In genomic region chr8:83052896-83053295, GRCm38 (mm10) we compare ENCODE assay signal across 28 mouse cellular contexts.
"Had no signal": no experiment of that assay in that cellular context is flagged by ENCODE, and none has a peak within 500 bp of the region (broad histone marks: within the 10 kb centered on the region; RNA-seq: fewer than 3 reads in every experiment).

No protein-coding gene starts in this region.

- DNase-seq: left cerebral cortex, postnatal 4 days; liver; liver, embryonic 13.5 days; liver, postnatal 0 days; lung, adult 18-20 months; lung, adult 2 months; lung, embryonic 14.5 days; lung, postnatal 10 days; lung, postnatal 14 days; lung, postnatal 36 days; lung, postnatal 4 days; midbrain, embryonic 14.5 days had no signal

- H3K4me3 ChIP-seq: limb, embryonic 10.5 days; limb, embryonic 12.5 days; limb, embryonic 13.5 days; limb, embryonic 15.5 days; liver, embryonic 12.5 days; liver, embryonic 13.5 days; liver, embryonic 15.5 days; lung, embryonic 15.5 days; megakaryocyte, embryonic 14.5 days; midbrain, embryonic 10.5 days; midbrain, embryonic 12.5 days; midbrain, embryonic 13.5 days; myocyte; neural tube, embryonic 12.5 days had no signal

- H3K4me1 ChIP-seq: liver, embryonic 12.5 days; liver, embryonic 13.5 days; liver, embryonic 15.5 days had no signal

- H3K9ac ChIP-seq: limb, embryonic 12.5 days; limb, embryonic 13.5 days; limb, embryonic 15.5 days; liver, embryonic 12.5 days; liver, embryonic 13.5 days; liver, embryonic 14.5 days; liver, embryonic 15.5 days; liver, postnatal 0 days; lung, embryonic 14.5 days; lung, embryonic 15.5 days; midbrain, embryonic 12.5 days; midbrain, embryonic 13.5 days; neural tube, embryonic 12.5 days had no signal

- H3K4me2 ChIP-seq: limb, embryonic 12.5 days; limb, embryonic 13.5 days; limb, embryonic 15.5 days; liver, embryonic 11.5 days; liver, embryonic 12.5 days; liver, embryonic 13.5 days; liver, embryonic 15.5 days; lung, embryonic 14.5 days; lung, embryonic 15.5 days; midbrain, embryonic 12.5 days; midbrain, embryonic 13.5 days; neural tube, embryonic 12.5 days had no signal

- ATAC-seq: liver, embryonic 12.5 days; liver, postnatal 0 days; lung, postnatal 0 days; midbrain, embryonic 13.5 days had no signal

- H3K27me3 ChIP-seq: limb, embryonic 12.5 days; limb, embryonic 13.5 days; limb, embryonic 15.5 days; liver, embryonic 12.5 days; liver, embryonic 13.5 days; liver, embryonic 15.5 days; lung, embryonic 15.5 days; megakaryocyte, embryonic 14.5 days; midbrain, embryonic 12.5 days; midbrain, embryonic 13.5 days; neural tube, embryonic 12.5 days had no signal

- H3K36me3 ChIP-seq: limb, embryonic 10.5 days; limb, embryonic 12.5 days; limb, embryonic 13.5 days; limb, embryonic 15.5 days; liver, embryonic 12.5 days; liver, embryonic 13.5 days; liver, embryonic 15.5 days; lung, embryonic 15.5 days; midbrain, embryonic 10.5 days; midbrain, embryonic 12.5 days; midbrain, embryonic 13.5 days; neural tube, embryonic 12.5 days had no signal

- H3K9me3 ChIP-seq: limb, embryonic 10.5 days; limb, embryonic 12.5 days; limb, embryonic 13.5 days; limb, embryonic 15.5 days; liver, embryonic 12.5 days; liver, embryonic 13.5 days; liver, embryonic 15.5 days; lung, embryonic 15.5 days; megakaryocyte, embryonic 14.5 days; midbrain, embryonic 10.5 days; midbrain, embryonic 12.5 days; midbrain, embryonic 13.5 days; neural tube, embryonic 12.5 days had no signal

- H3K27ac ChIP-seq: limb, embryonic 10.5 days; limb, embryonic 12.5 days; limb, embryonic 13.5 days; limb, embryonic 15.5 days; liver, embryonic 12.5 days; liver, embryonic 13.5 days; liver, embryonic 14.5 days; liver, embryonic 15.5 days; lung, embryonic 15.5 days; midbrain, embryonic 10.5 days; midbrain, embryonic 12.5 days; midbrain, embryonic 13.5 days; neural tube, embryonic 12.5 days had no signal
